Mouse (Mus musculus) embryonic fibroblast, embryonic 13.5 days (primary cell): ENCODE measurements around the gene Shld2.

Experiments used
- CTCF ChIP-seq: IDR thresholded peaks from 2 replicates; pipeline ENCODE4 v1.5.1; 2011; ENCODE audit warnings: mild to moderate bottlenecking, control low read depth, low read length, moderate library complexity, borderline replicate concordance; ENCODE audit not compliant: insufficient read depth
- POLR2A ChIP-seq: IDR thresholded peaks from 2 replicates; pipeline ENCODE4 v1.6.1; 2011; ENCODE audit warnings: low read depth, mild to moderate bottlenecking, control low read depth, low read length, moderate library complexity

DNA sequence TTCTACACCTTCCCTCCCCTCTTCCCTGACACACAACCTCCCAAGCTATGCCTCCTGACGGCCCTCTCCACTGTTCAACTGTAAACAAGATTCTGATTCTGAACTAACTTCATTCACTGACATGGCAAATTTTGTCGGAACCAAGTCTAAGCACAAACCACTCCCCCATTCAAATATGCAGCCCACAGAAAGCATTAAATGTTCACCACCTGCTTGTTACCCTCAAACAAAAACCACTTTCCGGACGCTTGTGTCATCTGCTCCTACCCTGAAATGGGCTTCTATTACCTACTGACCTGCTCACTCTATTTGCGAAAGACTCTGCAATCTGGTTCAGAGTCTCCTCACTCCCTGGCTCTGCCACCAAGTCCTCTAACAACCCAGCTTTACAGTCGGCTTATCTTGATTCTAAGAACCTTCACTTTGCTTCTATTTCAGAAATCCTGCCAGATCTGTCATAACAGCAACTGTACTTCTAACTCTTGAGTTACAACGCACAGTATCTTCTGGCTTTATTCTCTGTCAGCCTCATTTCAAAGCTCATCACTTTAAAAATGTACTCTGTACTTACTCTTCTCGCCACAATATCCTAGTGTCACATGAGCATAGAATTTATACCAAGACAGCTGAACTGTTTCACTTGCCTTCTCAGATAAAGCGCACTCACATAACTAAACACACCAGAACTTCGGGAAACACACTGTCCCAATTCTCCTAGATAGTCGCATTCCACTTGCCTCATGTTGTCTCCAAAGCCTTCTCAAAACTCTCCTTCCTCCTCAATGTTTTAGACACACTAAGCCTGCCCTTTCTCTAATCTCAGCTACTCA lies 11.2 kb downstream of the Shld2 start:
- TF ChIP-seq CTCF, result no peak
- no peak for TF ChIP-seq POLR2A
